Mouse (Mus musculus) kidney, embryonic 16.5 days (tissue): ENCODE measurements around the gene Tead2. TPM values are rescaled to one million over a fixed set of nuclear protein-coding genes. Genes with fewer than 3 reads are reported as not detected.

Experiments used
- ATAC-seq: fragments of 200-750 bp; cut with Nextera tagmentation; 2 replicates; pipeline ENCODE4 v1.8.0; 2017; ENCODE audit warnings: moderate TSS enrichment; ENCODE audit not compliant: low FRiP score, low TSS enrichment
- H3K27ac ChIP-seq: fragments of 300-500 bp; sonication (generic); 2 replicates; pipeline ENCODE4 v1.5.1; 2014; ENCODE audit warnings: low read length
- H3K27me3 ChIP-seq: fragments of 300-500 bp; sonication (generic); 2 replicates; pipeline ENCODE4 v1.6.1; 2014; ENCODE audit warnings: low read length, control low read depth, mixed read lengths; ENCODE audit not compliant: insufficient read depth
- H3K36me3 ChIP-seq: fragments of 300-500 bp; sonication (generic); 2 replicates; pipeline ENCODE4 v1.6.1; 2014; ENCODE audit warnings: low read length, control low read depth, mixed read lengths; ENCODE audit not compliant: insufficient read depth
- H3K4me1 ChIP-seq: fragments of 300-500 bp; sonication (generic); 2 replicates; pipeline ENCODE4 v1.6.1; 2014; ENCODE audit warnings: low read length, control low read depth, mixed read lengths; ENCODE audit not compliant: insufficient read depth
- H3K4me2 ChIP-seq: fragments of 300-500 bp; sonication (generic); replicated peaks from 2 replicates; pipeline ENCODE4 v1.6.1; 2014; ENCODE audit warnings: low read depth, low read length
- H3K4me3 ChIP-seq: fragments of 300-500 bp; sonication (generic); 2 replicates; pipeline ENCODE4 v1.5.1; 2014; ENCODE audit warnings: mild to moderate bottlenecking, low read length
- H3K9ac ChIP-seq: fragments of 300-500 bp; sonication (generic); replicated peaks from 2 replicates; pipeline ENCODE4 v1.6.1; 2014; ENCODE audit warnings: low read length
- H3K9me3 ChIP-seq: fragments of 300-500 bp; sonication (generic); 2 replicates; pipeline ENCODE4 v1.6.1; 2016; ENCODE audit warnings: low read length, control low read depth
- WGBS: fragments of 180-500 bp; shearing (Covaris S2); extraction: QIAGEN DNeasy Blood & Tissue Kit; methylation state at CpG from one replicate; pipeline ENCODE4 v1.1.7; 2014; 5-methylcytosine and 5-hydroxymethylcytosine counted together
- polyA plus RNA-seq: library from polyadenylated mRNA; unstranded; fragments of >200 nt; fragmentation: Nextera tagmentation; extraction: Ambion mirVana; gene quantifications from 2 replicates; pipeline ENCODE4 v1.2.1, GENCODE M21; 2015

Tead2 gene
- polyA plus RNA-seq, 1 experiment from 2014 or later = 195 TPM

DNA sequence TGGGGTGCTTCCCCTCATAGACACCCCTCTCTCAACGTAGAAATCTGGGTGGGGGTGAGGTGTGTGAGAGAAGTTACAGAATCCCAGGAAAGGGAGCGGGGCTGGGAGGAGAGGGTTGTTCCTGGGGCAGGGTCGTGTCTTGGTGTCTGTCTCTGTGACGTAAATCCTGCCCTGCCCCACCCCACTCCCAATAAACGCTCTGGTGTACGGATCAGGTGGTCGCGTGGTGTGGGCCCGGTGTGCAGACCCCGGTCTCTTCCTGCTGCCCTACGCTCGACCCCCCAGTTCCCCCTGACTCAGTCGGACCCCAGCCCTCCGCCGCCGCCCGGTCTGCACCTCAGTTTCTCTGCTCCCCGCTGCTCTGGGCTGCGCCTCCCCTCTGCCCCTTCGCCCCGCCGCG is 39.6 kb upstream of the Tead2 start:
- no peak for ATAC-seq
- H3K4me1 ChIP-seq = peaks cover 14% of the 10 kb centered on the region; the same call in 1 of the 2 replicates

DNA sequence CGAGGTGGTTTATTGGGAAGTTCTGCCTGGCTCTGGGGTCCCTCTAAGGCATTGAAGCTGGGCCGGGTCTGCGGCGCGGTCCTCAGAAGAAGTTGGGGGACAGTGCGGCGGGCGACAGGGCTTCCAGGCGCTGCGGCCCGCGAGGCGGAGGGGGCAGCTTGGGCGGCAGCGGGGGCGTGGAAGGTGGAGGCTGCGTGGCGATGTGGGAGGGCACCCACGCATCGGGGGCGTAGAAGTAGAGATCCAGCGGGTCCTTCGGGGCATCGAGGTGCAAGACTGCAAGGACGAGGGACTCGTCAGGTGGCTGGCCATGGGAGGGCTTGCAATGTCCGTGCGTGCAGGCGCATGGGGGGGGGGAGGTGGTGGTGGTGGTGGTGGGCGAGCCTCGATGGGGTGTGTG is 39.2 kb upstream of the Tead2 start:
- no peak overlapping the region for H3K9ac ChIP-seq
- no peaks in the 10 kb centered on the region for H3K9me3 ChIP-seq
- peaks cover 14% of the 10 kb centered on the region for H3K4me1 ChIP-seq
- H3K27ac ChIP-seq = no peak overlapping the region
- ATAC-seq = no peak
- WGBS = 1% methylated on average over 23 of the region's 31 CpGs
- peak overlapping the region; percentile 41 for H3K4me2 ChIP-seq
- H3K27me3 ChIP-seq = peaks cover 86% of the 10 kb centered on the region
- peak overlapping the region; percentile 28 for H3K4me3 ChIP-seq
- H3K36me3 ChIP-seq = no peaks in the 10 kb centered on the region

More for the DNA sequence above, 39.6 kb upstream of the Tead2 start:
- Histone ChIP-seq H3K4me3 (peak overlapping the region; percentile 28), H3K4me2 (peak overlapping the region; percentile 41), H3K27ac (no peak overlapping the region), H3K36me3 (no peaks in the 10 kb centered on the region), H3K9me3 (no peaks in the 10 kb centered on the region), H3K9ac (no peak overlapping the region), H3K27me3 (peaks cover 82% of the 10 kb centered on the region)
- under 1% methylated on average over 23 of the region's 23 CpGs for WGBS

- Histone ChIP-seq H3K9me3 (no peaks in the 10 kb centered on the region), H3K4me3 (no peak overlapping the region), H3K27ac (no peak overlapping the region), H3K9ac (no peak overlapping the region), H3K36me3 (no peaks in the 10 kb centered on the region), H3K27me3 (peaks cover 97% of the 10 kb centered on the region), H3K4me1 (peaks cover 27% of the 10 kb centered on the region), H3K4me2 (no peak overlapping the region)
- ATAC-seq = no peak
- 23% methylated on average over 7 of the region's 7 CpGs for WGBS
Measured at GRCm38 (mm10) chr7:45178550-45178949, 37.0 kb upstream of the Tead2 start.

- Histone ChIP-seq H3K4me3 (no peak within 1 kb of the TSS), H3K27me3 (peaks cover 99% of the 10 kb centered on the region), H3K36me3 (no peaks in the 10 kb centered on the region), H3K4me1 (peaks cover 27% of the 10 kb centered on the region), H3K9me3 (no peaks in the 10 kb centered on the region), H3K9ac (no peak within 1 kb of the TSS), H3K4me2 (no peak within 1 kb of the TSS), H3K27ac (no peak within 1 kb of the TSS)
- 36% methylated on average over 7 of the region's 7 CpGs for WGBS
- ATAC-seq = no peak
Measured at GRCm38 (mm10) chr7:45179469-45179868, 36.1 kb upstream of the Tead2 start, which contains the start of gene Gfy. TSS of gene Gfy (minus strand) at chr7:45179569.

DNA sequence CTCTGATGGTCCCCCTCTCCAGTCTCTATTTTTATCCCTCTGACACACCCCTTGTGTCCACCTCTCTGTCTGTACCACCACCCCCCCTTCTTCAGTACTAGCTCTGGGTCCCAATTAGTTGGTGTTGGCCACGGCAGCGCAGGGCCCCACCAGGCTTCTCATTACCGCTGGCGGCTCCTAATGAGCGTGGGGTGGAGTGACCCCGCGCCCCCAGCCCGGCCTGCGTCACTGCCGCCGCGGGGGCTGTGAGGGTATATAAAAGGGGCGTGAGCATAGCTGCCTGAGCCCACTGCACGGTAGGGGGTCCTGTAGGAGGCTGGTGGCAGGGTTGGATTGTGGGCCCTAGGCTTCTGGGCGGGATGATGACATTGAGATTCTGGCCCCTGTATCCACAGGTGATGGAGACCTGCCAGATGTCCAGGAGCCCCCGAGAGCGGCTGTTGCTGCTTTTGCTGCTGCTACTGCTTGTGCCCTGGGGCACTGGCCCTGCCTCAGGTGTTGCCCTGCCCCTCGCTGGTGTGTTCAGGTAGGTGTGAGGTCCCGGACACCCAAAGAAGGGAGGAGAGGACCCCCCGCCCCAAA is 34.6 kb upstream of the Tead2 start, which contains the start of gene Pth2:
Gene Pth2, plus strand, starts transcription at position 100 of the 582 bp plus-strand sequence.
- Histone ChIP-seq H3K4me1 (peaks cover 20% of the 10 kb centered on the region), H3K27ac (no peak within 1 kb of the TSS), H3K27me3 (peaks cover 96% of the 10 kb centered on the region), H3K9me3 (no peaks in the 10 kb centered on the region), H3K4me2 (peak within 1 kb of the TSS; percentile 53; the same call in 1 of the 2 replicates), H3K36me3 (no peaks in the 10 kb centered on the region), H3K9ac (no peak within 1 kb of the TSS), H3K4me3 (peak within 1 kb of the TSS; percentile 15; the same call in 1 of the 2 replicates)
- no peak for ATAC-seq
- 13% methylated on average over 19 of the region's 20 CpGs for WGBS

- Histone ChIP-seq H3K36me3 (no peaks in the 10 kb centered on the region), H3K27ac (no peak overlapping the region), H3K4me1 (peaks cover 14% of the 10 kb centered on the region), H3K4me2 (peak overlapping the region; percentile 53; the same call in 1 of the 2 replicates), H3K9ac (no peak overlapping the region), H3K4me3 (peak overlapping the region; percentile 15; the same call in 1 of the 2 replicates), H3K27me3 (peaks cover 92% of the 10 kb centered on the region), H3K9me3 (no peaks in the 10 kb centered on the region)
- ATAC-seq = no peak; the same call in 1 of the 2 replicates
- WGBS = 4% methylated on average over 33 of the region's 35 CpGs
Measured at GRCm38 (mm10) chr7:45181540-45181939, 34.0 kb upstream of the Tead2 start.

GRCm38 (mm10) chr7:45182199-45182601 is 33.4 kb upstream of the Tead2 start:
- Histone ChIP-seq H3K4me2 (peak overlapping the region; percentile 53), H3K4me1 (peaks cover 13% of the 10 kb centered on the region), H3K27me3 (peaks cover 89% of the 10 kb centered on the region), H3K4me3 (peak overlapping the region; percentile 38), H3K36me3 (no peaks in the 10 kb centered on the region), H3K27ac (peak overlapping the region; percentile 36; the same call in 1 of the 2 replicates), H3K9me3 (no peaks in the 10 kb centered on the region), H3K9ac (peak overlapping the region; percentile 37)
- under 1% methylated on average over 34 of the region's 34 CpGs for WGBS
- peak; percentile 96 for ATAC-seq

DNA sequence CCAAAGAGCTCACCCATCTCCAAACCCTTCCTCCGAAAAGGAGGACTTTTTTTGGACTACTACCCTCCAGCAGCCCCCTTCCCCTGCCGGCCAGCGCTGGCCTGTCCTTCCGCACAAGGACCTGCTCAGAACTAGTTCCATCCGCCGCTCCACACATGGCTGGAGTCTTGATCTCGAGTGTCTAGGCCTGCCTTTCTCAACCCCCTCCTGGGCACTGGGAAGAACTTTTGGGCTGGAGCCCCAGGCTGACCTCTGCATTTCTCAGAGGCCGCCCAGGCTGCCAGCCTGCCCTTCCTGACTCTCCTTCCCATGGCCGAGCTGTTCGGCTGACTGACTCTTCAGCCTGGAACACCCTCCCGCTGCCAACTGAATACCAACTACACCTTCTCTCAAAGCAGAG is 32.9 kb upstream of the Tead2 start:
- Histone ChIP-seq H3K4me3 (peak overlapping the region; percentile 38), H3K36me3 (no peaks in the 10 kb centered on the region), H3K9me3 (no peaks in the 10 kb centered on the region), H3K4me2 (peak overlapping the region; percentile 53), H3K27ac (peak overlapping the region; percentile 36; the same call in 1 of the 2 replicates), H3K27me3 (peaks cover 85% of the 10 kb centered on the region), H3K9ac (peak overlapping the region; percentile 37), H3K4me1 (peaks cover 13% of the 10 kb centered on the region)
- WGBS = 7% methylated on average over 11 of the region's 11 CpGs
- peak; percentile 69; the same call in 1 of the 2 replicates for ATAC-seq

GRCm38 (mm10) chr7:45183672-45184071 is 31.9 kb upstream of the Tead2 start:
- no peaks in the 10 kb centered on the region for H3K36me3 ChIP-seq
- H3K9ac ChIP-seq = no peak overlapping the region
- H3K27ac ChIP-seq = no peak overlapping the region
- H3K27me3 ChIP-seq = peaks cover 74% of the 10 kb centered on the region
- H3K4me3 ChIP-seq = no peak overlapping the region
- peaks cover 13% of the 10 kb centered on the region for H3K4me1 ChIP-seq
- H3K4me2 ChIP-seq = no peak overlapping the region
- WGBS = 72% methylated on average over 7 of the region's 7 CpGs
- no peaks in the 10 kb centered on the region for H3K9me3 ChIP-seq
- no peak for ATAC-seq

- H3K9me3 ChIP-seq = no peaks in the 10 kb centered on the region
- 72% methylated on average over 7 of the region's 7 CpGs for WGBS
- H3K9ac ChIP-seq = no peak overlapping the region
- ATAC-seq = no peak
- no peak overlapping the region for H3K4me2 ChIP-seq
- peaks cover 13% of the 10 kb centered on the region for H3K4me1 ChIP-seq
- H3K36me3 ChIP-seq = no peaks in the 10 kb centered on the region
- peaks cover 68% of the 10 kb centered on the region for H3K27me3 ChIP-seq
- no peak overlapping the region for H3K27ac ChIP-seq
- no peak overlapping the region for H3K4me3 ChIP-seq
Measured at GRCm38 (mm10) chr7:45185921-45186320, 29.6 kb upstream of the Tead2 start.
